Mouse (Mus musculus): Measurements from ENCODE around the gene Pdcd2.
A peak's percentile ranks its signal among the peaks of the same experiment; 100 is the strongest.
"Not testable (repeated sequence)": the region's sequence is repeated elsewhere in the genome, so short reads cannot be mapped to it uniquely, and the experiment has no call there.

The Pdcd2 gene

GRCm38 (mm10) chr17:15526986-15527810 lies at the start of gene Pdcd2:
TSS of gene Pdcd2 (minus strand) at chr17:15527301.
- peak; percentile 72 for DNase-seq (ENCODE audit: low read depth, low spot score)

- no peak for DNase-seq (ENCODE audit: low read depth, low spot score)
These were observed 48.0 kb upstream of the Pdcd2 start for GRCm38 (mm10) chr17:15575056-15575455.

GRCm38 (mm10) chr17:15566908-15567307 lies 39.8 kb upstream of the Pdcd2 start:
- DNase-seq (ENCODE audit: low read depth, low spot score): no peak

GRCm38 (mm10) chr17:15564928-15565300 lies 37.8 kb upstream of the Pdcd2 start:
- DNase-seq (ENCODE audit: low read depth, low spot score): no peak

GRCm38 (mm10) chr17:15564014-15564927 lies 37.2 kb upstream of the Pdcd2 start, which contains the start of gene Prdm9:
TSS of gene Prdm9 (minus strand) at chr17:15564354.
- DNase-seq (ENCODE audit: low read depth, low spot score): peak; percentile 95

- DNase-seq (ENCODE audit: low read depth, low spot score): no peak
These were observed 32.8 kb upstream of the Pdcd2 start for GRCm38 (mm10) chr17:15559946-15560345.

- no peak for DNase-seq (ENCODE audit: low read depth, low spot score)
These were observed 22.6 kb upstream of the Pdcd2 start for GRCm38 (mm10) chr17:15549713-15550112.

- no peak for DNase-seq (ENCODE audit: low read depth, low spot score)
These were observed 19.3 kb upstream of the Pdcd2 start for GRCm38 (mm10) chr17:15546440-15546839.

GRCm38 (mm10) chr17:15543868-15544267 lies 16.8 kb upstream of the Pdcd2 start:
- not testable (repeated sequence) for DNase-seq (ENCODE audit: low read depth, low spot score)

- no peak for DNase-seq (ENCODE audit: low read depth, low spot score)
These were observed 13.2 kb upstream of the Pdcd2 start for GRCm38 (mm10) chr17:15540309-15540708.

GRCm38 (mm10) chr17:15536457-15536904 lies 9.4 kb upstream of the Pdcd2 start:
- DNase-seq (ENCODE audit: low read depth, low spot score): no peak

GRCm38 (mm10) chr17:15535943-15536342 lies 8.8 kb upstream of the Pdcd2 start:
- no peak for DNase-seq (ENCODE audit: low read depth, low spot score)

GRCm38 (mm10) chr17:15535162-15535800 lies 8.2 kb upstream of the Pdcd2 start:
- DNase-seq (ENCODE audit: low read depth, low spot score): no peak

- DNase-seq (ENCODE audit: low read depth, low spot score): peak; percentile 36
These were observed 3.0 kb upstream of the Pdcd2 start for GRCm38 (mm10) chr17:15530141-15530540.

- no peak for DNase-seq (ENCODE audit: low read depth, low spot score)
These were observed 1.8 kb upstream of the Pdcd2 start for GRCm38 (mm10) chr17:15528887-15529286.

GRCm38 (mm10) chr17:15527811-15528136 lies 673 bp upstream of the Pdcd2 start:
- DNase-seq (ENCODE audit: low read depth, low spot score): no peak

- no peak for DNase-seq (ENCODE audit: low read depth, low spot score)
These were observed 797 bp downstream of the Pdcd2 start for GRCm38 (mm10) chr17:15526304-15526703.

GRCm38 (mm10) chr17:15518766-15519165 lies 8.3 kb downstream of the Pdcd2 start:
- no peak for DNase-seq (ENCODE audit: low read depth, low spot score)

- no peak for DNase-seq (ENCODE audit: low read depth, low spot score)
These were observed 8.9 kb downstream of the Pdcd2 start for GRCm38 (mm10) chr17:15518186-15518585.

GRCm38 (mm10) chr17:15517776-15518175 lies 9.3 kb downstream of the Pdcd2 start:
- no peak for DNase-seq (ENCODE audit: low read depth, low spot score)

- DNase-seq (ENCODE audit: low read depth, low spot score): no peak
These were observed 16.4 kb downstream of the Pdcd2 start for GRCm38 (mm10) chr17:15510694-15511093.
